Mouse (Mus musculus): ENCODE results near the gene Tmem117. TPM values are rescaled to one million over a fixed set of nuclear protein-coding genes. Genes with fewer than 3 reads are reported as not detected.
A peak's percentile ranks its signal among the peaks of the same experiment; 100 is the strongest.

The Tmem117 gene
- total and polyA plus RNA-seq, 2 experiments from 2014 or later = 17.4 to 21.6 TPM

- Histone ChIP-seq H3K4me2 (ENCODE audit: low read depth, low read length) (no peak overlapping the region), H3K9ac (replicated peaks; ENCODE audit: low read length) (no peak overlapping the region), H3K4me3 (ENCODE audit: low read length) (no peak overlapping the region), H3K4me1 (ENCODE audit: insufficient read depth, low read length) (no peaks in the 10 kb centered on the region), H3K27me3 (ENCODE audit: insufficient read depth, low read length) (no peaks in the 10 kb centered on the region), H3K9me3 (ENCODE audit: low read length) (no peaks in the 10 kb centered on the region), H3K27ac (no peak overlapping the region), H3K36me3 (ENCODE audit: insufficient read depth, low read length) (no peaks in the 10 kb centered on the region)
- 84% methylated on average over 2 of the region's 2 CpGs for WGBS
- no peak for TF ChIP-seq CTCF (IDR thresholded peaks at IDR 0.05; ENCODE audit: low read depth)
- DNase-seq (ENCODE audit: low spot score) = no peak
- ATAC-seq = no peak
Measured at GRCm38 (mm10) chr15:94638207-94638606, 9.2 kb downstream of the Tmem117 start.

- no peaks in the 10 kb centered on the region for H3K9me3 ChIP-seq (ENCODE audit: low read length)
- no peak overlapping the region for H3K4me2 ChIP-seq (ENCODE audit: low read depth, low read length)
- TF ChIP-seq CTCF (IDR thresholded peaks at IDR 0.05; ENCODE audit: low read depth) = no peak
- H3K4me1 ChIP-seq (ENCODE audit: insufficient read depth, low read length) = no peaks in the 10 kb centered on the region
- no peak for ATAC-seq
- 79% methylated on average over 2 of the region's 2 CpGs for WGBS
- H3K36me3 ChIP-seq (ENCODE audit: insufficient read depth, low read length) = no peaks in the 10 kb centered on the region
- no peaks in the 10 kb centered on the region for H3K27me3 ChIP-seq (ENCODE audit: insufficient read depth, low read length)
- no peak for DNase-seq (ENCODE audit: low spot score)
- H3K9ac ChIP-seq (replicated peaks; ENCODE audit: low read length) = no peak overlapping the region
- no peak overlapping the region for H3K4me3 ChIP-seq (ENCODE audit: low read length)
- H3K27ac ChIP-seq = no peak overlapping the region
Measured at GRCm38 (mm10) chr15:94639126-94639525, 10.1 kb downstream of the Tmem117 start.

DNA sequence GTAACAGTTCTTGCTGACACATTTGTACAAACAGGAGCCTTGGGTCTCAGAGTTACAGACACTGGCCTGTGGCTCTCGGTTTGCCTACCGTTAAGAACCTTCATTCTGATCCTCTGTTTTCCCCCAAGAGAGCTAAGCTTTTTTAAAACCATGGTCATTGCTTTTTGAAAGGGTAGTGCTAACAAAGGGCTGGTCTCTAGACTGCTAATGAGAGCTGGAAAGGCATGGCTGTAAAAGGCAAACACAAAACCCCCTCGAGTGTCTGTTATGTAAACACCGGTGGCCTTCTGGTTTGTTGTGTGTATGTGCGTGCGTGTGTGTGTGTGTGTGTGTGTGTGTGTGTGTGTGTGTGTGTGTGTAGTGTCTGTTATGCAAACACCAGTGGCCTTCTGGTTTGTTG, 17.0 kb downstream of the Tmem117 start:
- WGBS = 54% methylated on average over 6 of the region's 6 CpGs
- ATAC-seq = no peak

GRCm38 (mm10) chr15:94648430-94648829, 19.4 kb downstream of the Tmem117 start:
- WGBS = 47% methylated on average over 8 of the region's 8 CpGs
- no peak for TF ChIP-seq CTCF (IDR thresholded peaks at IDR 0.05; ENCODE audit: low read depth)
- DNase-seq (ENCODE audit: low spot score) (peak; percentile 53), ATAC-seq (no peak)
- Histone ChIP-seq H3K4me3 (ENCODE audit: low read length) (no peak overlapping the region), H3K27ac (peak overlapping the region; percentile 60), H3K27me3 (ENCODE audit: insufficient read depth, low read length) (no peaks in the 10 kb centered on the region), H3K9me3 (ENCODE audit: low read length) (no peaks in the 10 kb centered on the region), H3K36me3 (ENCODE audit: insufficient read depth, low read length) (no peaks in the 10 kb centered on the region), H3K4me1 (ENCODE audit: insufficient read depth, low read length) (peaks cover 17% of the 10 kb centered on the region), H3K4me2 (ENCODE audit: low read depth, low read length) (no peak overlapping the region), H3K9ac (replicated peaks; ENCODE audit: low read length) (no peak overlapping the region)

More for the DNA sequence above, 17.0 kb downstream of the Tmem117 start:
- Histone ChIP-seq H3K4me1 (ENCODE audit: insufficient read depth, low read length) (peaks cover 9% of the 10 kb centered on the region), H3K9ac (replicated peaks; ENCODE audit: low read length) (no peak overlapping the region), H3K36me3 (ENCODE audit: insufficient read depth, low read length) (no peaks in the 10 kb centered on the region), H3K27ac (no peak overlapping the region), H3K27me3 (ENCODE audit: insufficient read depth, low read length) (no peaks in the 10 kb centered on the region), H3K4me2 (ENCODE audit: low read depth, low read length) (no peak overlapping the region), H3K9me3 (ENCODE audit: low read length) (no peaks in the 10 kb centered on the region), H3K4me3 (ENCODE audit: low read length) (no peak overlapping the region)
- no peak for TF ChIP-seq CTCF (IDR thresholded peaks at IDR 0.05; ENCODE audit: low read depth)
- DNase-seq (ENCODE audit: low spot score) = no peak

DNA sequence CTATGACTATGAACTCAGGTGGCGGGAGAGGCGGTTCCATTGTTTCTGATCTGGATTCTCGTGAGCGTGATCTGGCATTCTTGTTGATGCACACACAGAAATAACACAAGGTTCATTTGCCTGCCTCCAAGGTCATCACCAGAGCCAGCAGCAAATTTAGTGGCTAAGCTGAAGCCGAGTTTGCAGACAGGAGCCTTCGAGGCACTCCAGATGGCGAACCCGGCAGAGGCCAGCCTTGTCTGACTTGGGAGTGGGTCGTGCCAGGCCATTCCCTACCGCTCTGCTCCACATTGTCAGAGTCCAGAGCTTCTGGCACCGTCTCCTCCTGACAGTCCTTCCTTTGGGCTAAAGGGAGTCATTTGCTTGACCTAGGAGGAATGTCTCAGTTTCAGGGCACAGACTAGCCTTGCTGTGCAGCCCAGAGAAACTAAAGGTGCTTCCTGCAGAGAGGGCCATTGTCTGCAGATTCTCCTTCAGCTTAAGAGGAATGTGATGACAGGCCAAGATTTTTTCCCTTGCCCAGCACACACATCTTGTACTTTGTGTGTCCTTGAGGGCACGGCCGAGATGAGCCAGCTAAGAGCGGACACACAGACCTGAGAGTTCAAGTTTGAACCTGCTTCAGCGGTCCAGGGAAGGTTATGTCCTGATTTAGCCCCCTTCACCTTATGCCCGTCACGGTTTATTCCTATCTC, 20.2 kb downstream of the Tmem117 start:
- WGBS = 43% methylated on average over 17 of the region's 17 CpGs
- Histone ChIP-seq H3K9ac (replicated peaks; ENCODE audit: low read length) (no peak overlapping the region), H3K27me3 (ENCODE audit: insufficient read depth, low read length) (no peaks in the 10 kb centered on the region), H3K4me1 (ENCODE audit: insufficient read depth, low read length) (peaks cover 17% of the 10 kb centered on the region), H3K27ac (peak overlapping the region; percentile 60; the same call in 1 of the 2 replicates), H3K9me3 (ENCODE audit: low read length) (no peaks in the 10 kb centered on the region), H3K4me2 (ENCODE audit: low read depth, low read length) (0 out of 2 replicates have a peak overlapping the region, but pooled peaks have one; percentile 5), H3K4me3 (ENCODE audit: low read length) (no peak overlapping the region), H3K36me3 (ENCODE audit: insufficient read depth, low read length) (no peaks in the 10 kb centered on the region)
- ATAC-seq = no peak
- no peak for TF ChIP-seq CTCF (IDR thresholded peaks at IDR 0.05; ENCODE audit: low read depth)
- peak; percentile 63 for DNase-seq (ENCODE audit: low spot score)

- Histone ChIP-seq H3K27me3 (ENCODE audit: insufficient read depth, low read length) (no peaks in the 10 kb centered on the region), H3K27ac (peak overlapping the region; percentile 60; the same call in 1 of the 2 replicates), H3K9me3 (ENCODE audit: low read length) (no peaks in the 10 kb centered on the region), H3K4me1 (ENCODE audit: insufficient read depth, low read length) (peaks cover 17% of the 10 kb centered on the region), H3K4me2 (ENCODE audit: low read depth, low read length) (0 out of 2 replicates have a peak overlapping the region, but pooled peaks have one; percentile 5), H3K9ac (replicated peaks; ENCODE audit: low read length) (no peak overlapping the region), H3K36me3 (ENCODE audit: insufficient read depth, low read length) (no peaks in the 10 kb centered on the region), H3K4me3 (ENCODE audit: low read length) (no peak overlapping the region)
- no peak for TF ChIP-seq CTCF (IDR thresholded peaks at IDR 0.05; ENCODE audit: low read depth)
- WGBS = 29% methylated on average over 13 of the region's 13 CpGs
- DNase-seq (ENCODE audit: low spot score) (no peak), ATAC-seq (no peak)
Measured at GRCm38 (mm10) chr15:94649766-94650120, 20.7 kb downstream of the Tmem117 start.

DNA sequence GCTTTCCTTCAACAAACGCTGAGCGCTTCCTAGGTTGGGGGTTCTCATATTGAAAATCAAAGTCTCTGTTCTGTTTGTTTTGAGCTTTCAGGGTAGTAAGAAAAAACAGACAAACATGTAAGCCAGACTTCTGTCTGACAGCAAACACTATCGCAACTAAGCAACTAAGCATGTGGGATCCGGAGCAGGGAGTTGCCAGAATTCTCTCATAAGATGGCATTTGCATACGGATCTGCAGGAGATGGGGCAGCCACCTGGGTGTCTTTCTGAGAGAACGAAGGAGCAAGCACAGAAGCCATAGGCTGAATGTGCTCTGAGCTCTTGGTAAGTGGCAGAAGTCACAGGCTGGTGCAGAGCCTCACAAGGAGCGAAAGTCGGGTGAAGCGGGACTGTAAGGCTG, 22.3 kb downstream of the Tmem117 start:
- no peak overlapping the region for H3K4me2 ChIP-seq (ENCODE audit: low read depth, low read length)
- DNase-seq (ENCODE audit: low spot score) (no peak), ATAC-seq (no peak)
- TF ChIP-seq CTCF (IDR thresholded peaks at IDR 0.05; ENCODE audit: low read depth) = no peak
- no peaks in the 10 kb centered on the region for H3K36me3 ChIP-seq (ENCODE audit: insufficient read depth, low read length)
- H3K4me3 ChIP-seq (ENCODE audit: low read length) = no peak overlapping the region
- H3K9me3 ChIP-seq (ENCODE audit: low read length) = no peaks in the 10 kb centered on the region
- H3K27ac ChIP-seq = no peak overlapping the region
- H3K9ac ChIP-seq (replicated peaks; ENCODE audit: low read length) = no peak overlapping the region
- WGBS = 63% methylated on average over 9 of the region's 9 CpGs
- H3K27me3 ChIP-seq (ENCODE audit: insufficient read depth, low read length) = no peaks in the 10 kb centered on the region
- H3K4me1 ChIP-seq (ENCODE audit: insufficient read depth, low read length) = peaks cover 17% of the 10 kb centered on the region
